Mouse (Mus musculus) forebrain, embryonic 13.5 days (tissue): Measurements from ENCODE around the gene Hist1h3e. TPM values are rescaled to one million over a fixed set of nuclear protein-coding genes. Genes with fewer than 3 reads are reported as not detected.
"Not testable (repeated sequence)": the region's sequence is repeated elsewhere in the genome, so short reads cannot be mapped to it uniquely, and the experiment has no call there.

Experiments
- ATAC-seq: fragments of 200-750 bp; cut with Nextera tagmentation; 2 replicates; pipeline ENCODE4 v1.8.0; 2017
- H3K27ac ChIP-seq: fragments of 300-500 bp; sonication (generic); 2 replicates; pipeline ENCODE4 v1.5.1; 2015; ENCODE audit warnings: inconsistent platforms, mild to moderate bottlenecking, moderate library complexity
- H3K27me3 ChIP-seq: fragments of 300-500 bp; sonication (generic); 2 replicates; pipeline ENCODE4 v1.6.1; 2015; ENCODE audit warnings: mild to moderate bottlenecking, inconsistent platforms
- H3K36me3 ChIP-seq: fragments of 300-500 bp; sonication (generic); 2 replicates; pipeline ENCODE4 v1.6.1; 2015; ENCODE audit warnings: mild to moderate bottlenecking, inconsistent platforms; ENCODE audit not compliant: poor library complexity, severe bottlenecking
- H3K4me1 ChIP-seq: fragments of 300-500 bp; sonication (generic); 2 replicates; pipeline ENCODE4 v1.6.1; 2015; ENCODE audit warnings: inconsistent platforms
- H3K4me2 ChIP-seq: fragments of 300-500 bp; sonication (generic); 2 replicates; pipeline ENCODE4 v1.6.1; 2015; ENCODE audit warnings: inconsistent platforms, mild to moderate bottlenecking, moderate library complexity
- H3K4me3 ChIP-seq: fragments of 300-500 bp; sonication (generic); 2 replicates; pipeline ENCODE4 v1.5.1; 2015; ENCODE audit warnings: mild to moderate bottlenecking, inconsistent platforms
- H3K9ac ChIP-seq: fragments of 300-500 bp; sonication (generic); 2 replicates; pipeline ENCODE4 v1.6.1; 2015; ENCODE audit warnings: mild to moderate bottlenecking, inconsistent platforms
- H3K9me3 ChIP-seq: fragments of 300-500 bp; sonication (generic); replicated peaks from 2 replicates; pipeline ENCODE4 v1.6.1; 2016; ENCODE audit warnings: inconsistent platforms
- WGBS: fragments of 180-500 bp; shearing (Covaris S2); methylation state at CpG from one replicate; pipeline ENCODE4 v1.1.7; 2015; 5-methylcytosine and 5-hydroxymethylcytosine counted together
- polyA plus RNA-seq: library from polyadenylated mRNA; unstranded; fragments of >200 nt; fragmentation: Nextera tagmentation; extraction: Ambion mirVana; gene quantifications from 2 replicates; pipeline ENCODE4 v1.2.1, GENCODE M21; 2015

Gene Hist1h3e
- polyA plus RNA-seq, 1 experiment from 2014 or later = 6.9 TPM

- H3K4me2 ChIP-seq = no peak overlapping the region
- no peak for ATAC-seq
- no peaks in the 10 kb centered on the region for H3K9me3 ChIP-seq
- H3K36me3 ChIP-seq = no peaks in the 10 kb centered on the region
- no peak overlapping the region for H3K4me3 ChIP-seq
- no peak overlapping the region for H3K27ac ChIP-seq
- no peaks in the 10 kb centered on the region for H3K4me1 ChIP-seq
- H3K9ac ChIP-seq = no peak overlapping the region
- 91% methylated on average over 7 of the region's 7 CpGs for WGBS
- H3K27me3 ChIP-seq = no peaks in the 10 kb centered on the region
These were observed 30.4 kb upstream of the Hist1h3e start for GRCm38 (mm10) chr13:23592614-23593013.

GRCm38 (mm10) chr13:23591886-23592285 lies 29.7 kb upstream of the Hist1h3e start:
- not testable (repeated sequence) for H3K4me1 ChIP-seq, H3K9me3 ChIP-seq, ATAC-seq, H3K27me3 ChIP-seq, H3K4me2 ChIP-seq, H3K4me3 ChIP-seq, H3K36me3 ChIP-seq, H3K9ac ChIP-seq, H3K27ac ChIP-seq
- 95% methylated on average over 7 of the region's 7 CpGs for WGBS

- Histone ChIP-seq H3K27ac (no peak overlapping the region), H3K9me3 (no peaks in the 10 kb centered on the region), H3K27me3 (no peaks in the 10 kb centered on the region), H3K4me2 (no peak overlapping the region), H3K4me3 (no peak overlapping the region), H3K4me1 (peaks cover 9% of the 10 kb centered on the region; the same call in 1 of the 2 replicates), H3K9ac (no peak overlapping the region), H3K36me3 (no peaks in the 10 kb centered on the region)
- 96% methylated on average over 7 of the region's 7 CpGs for WGBS
- no peak for ATAC-seq
These were observed 29.0 kb upstream of the Hist1h3e start for GRCm38 (mm10) chr13:23591206-23591605.

- H3K36me3 ChIP-seq = no peaks in the 10 kb centered on the region
- 4% methylated on average over 1 of the region's 1 CpGs for WGBS
- no peaks in the 10 kb centered on the region for H3K9me3 ChIP-seq
- no peak for ATAC-seq
- peaks cover 39% of the 10 kb centered on the region for H3K4me1 ChIP-seq
- peak overlapping the region; percentile 50 for H3K4me3 ChIP-seq
- H3K4me2 ChIP-seq = peak overlapping the region; percentile 76
- H3K27ac ChIP-seq = peak overlapping the region; percentile 93
- peak overlapping the region; percentile 64 for H3K9ac ChIP-seq
- H3K27me3 ChIP-seq = no peaks in the 10 kb centered on the region
These were observed 24.7 kb upstream of the Hist1h3e start for GRCm38 (mm10) chr13:23586940-23587225.

- no peak for ATAC-seq
- no peaks in the 10 kb centered on the region for H3K36me3 ChIP-seq
- peak overlapping the region; percentile 50 for H3K4me3 ChIP-seq
- H3K4me1 ChIP-seq = peaks cover 40% of the 10 kb centered on the region
- H3K27ac ChIP-seq = peak overlapping the region; percentile 93
- H3K27me3 ChIP-seq = no peaks in the 10 kb centered on the region
- H3K9ac ChIP-seq = peak overlapping the region; percentile 64
- H3K9me3 ChIP-seq = no peaks in the 10 kb centered on the region
- WGBS = under 1% methylated on average over 22 of the region's 22 CpGs
- H3K4me2 ChIP-seq = peak overlapping the region; percentile 76
These were observed 24.1 kb upstream of the Hist1h3e start for GRCm38 (mm10) chr13:23586099-23586939.

- Histone ChIP-seq H3K4me2 (peak overlapping the region; percentile 76), H3K4me3 (peak overlapping the region; percentile 50), H3K27ac (peak overlapping the region; percentile 99), H3K9ac (peak overlapping the region; percentile 85), H3K4me1 (peaks cover 40% of the 10 kb centered on the region)
- not testable (repeated sequence) for H3K36me3 ChIP-seq, H3K9me3 ChIP-seq, H3K27me3 ChIP-seq
- peak; percentile 90 for ATAC-seq
- WGBS = 0% methylated on average over 34 of the region's 36 CpGs
These were observed 23.4 kb upstream of the Hist1h3e start for GRCm38 (mm10) chr13:23585442-23586098.

GRCm38 (mm10) chr13:23585029-23585441 lies 22.9 kb upstream of the Hist1h3e start:
- peak overlapping the region; percentile 85 for H3K9ac ChIP-seq

GRCm38 (mm10) chr13:23584331-23584730 lies 22.2 kb upstream of the Hist1h3e start:
- Histone ChIP-seq H3K4me2 (peak overlapping the region; percentile 76), H3K27me3 (no peaks in the 10 kb centered on the region), H3K27ac (peak overlapping the region; percentile 99), H3K9ac (peak overlapping the region; percentile 85), H3K4me1 (peaks cover 40% of the 10 kb centered on the region), H3K4me3 (peak overlapping the region; percentile 50), H3K36me3 (no peaks in the 10 kb centered on the region), H3K9me3 (no peaks in the 10 kb centered on the region)
- no peak for ATAC-seq

More at GRCm38 (mm10) chr13:23585029-23585441, 22.9 kb upstream of the Hist1h3e start:
- WGBS = under 1% methylated on average over 21 of the region's 21 CpGs
- Histone ChIP-seq H3K36me3 (no peaks in the 10 kb centered on the region), H3K27me3 (no peaks in the 10 kb centered on the region), H3K9me3 (no peaks in the 10 kb centered on the region), H3K4me1 (peaks cover 40% of the 10 kb centered on the region), H3K27ac (peak overlapping the region; percentile 99), H3K4me2 (peak overlapping the region; percentile 76), H3K4me3 (peak overlapping the region; percentile 50)
- 0 out of 2 replicates have a peak, but pooled peaks have one; percentile 11 for ATAC-seq

- H3K9ac ChIP-seq = peak overlapping the region; percentile 31; the same call in 1 of the 2 replicates
- no peak for ATAC-seq
These were observed 21.4 kb upstream of the Hist1h3e start for GRCm38 (mm10) chr13:23583387-23584068.

GRCm38 (mm10) chr13:23582219-23583056 lies 20.3 kb upstream of the Hist1h3e start:
- no peak for ATAC-seq
- H3K36me3 ChIP-seq = no peaks in the 10 kb centered on the region
- no peaks in the 10 kb centered on the region for H3K27me3 ChIP-seq
- H3K27ac ChIP-seq = peak overlapping the region; percentile 99
- WGBS = 4% methylated on average over 6 of the region's 6 CpGs
- H3K4me1 ChIP-seq = peaks cover 41% of the 10 kb centered on the region
- H3K4me3 ChIP-seq = peak overlapping the region; percentile 54
- peak overlapping the region; percentile 89 for H3K4me2 ChIP-seq
- H3K9ac ChIP-seq = peak overlapping the region; percentile 86
- no peaks in the 10 kb centered on the region for H3K9me3 ChIP-seq

More at GRCm38 (mm10) chr13:23583387-23584068, 21.4 kb upstream of the Hist1h3e start:
- H3K27me3 ChIP-seq = no peaks in the 10 kb centered on the region
- H3K9me3 ChIP-seq = no peaks in the 10 kb centered on the region
- peak overlapping the region; percentile 99 for H3K27ac ChIP-seq
- no peak overlapping the region for H3K4me3 ChIP-seq
- H3K4me1 ChIP-seq = peaks cover 40% of the 10 kb centered on the region
- no peaks in the 10 kb centered on the region for H3K36me3 ChIP-seq
- H3K4me2 ChIP-seq = peak overlapping the region; percentile 89

- Histone ChIP-seq H3K4me2 (peak within 1 kb of the TSS; percentile 89), H3K27me3 (no peaks in the 10 kb centered on the region), H3K36me3 (no peaks in the 10 kb centered on the region), H3K27ac (peak within 1 kb of the TSS; percentile 99), H3K4me3 (peak within 1 kb of the TSS; percentile 54), H3K4me1 (peaks cover 43% of the 10 kb centered on the region), H3K9me3 (no peaks in the 10 kb centered on the region), H3K9ac (peak within 1 kb of the TSS; percentile 86)
- under 1% methylated on average over 43 of the region's 43 CpGs for WGBS
- ATAC-seq = peak; percentile 91
These were observed 19.4 kb upstream of the Hist1h3e start, which contains the start of gene Hist1h4d for GRCm38 (mm10) chr13:23581408-23582218. Hist1h4d (plus strand) TSS chr13:23581598.
